Mouse (Mus musculus) stomach, embryonic 15.5 days (tissue): Measurements from ENCODE around the gene Mnx1. TPM values are rescaled to one million over a fixed set of nuclear protein-coding genes. Genes with fewer than 3 reads are reported as not detected.

ENCODE experiments used
- polyA plus RNA-seq: library from polyadenylated mRNA; unstranded; fragments of >200 nt; fragmentation: Nextera tagmentation; extraction: Ambion mirVana; gene quantifications from 2 replicates; pipeline ENCODE4 v1.2.1, GENCODE M21; 2015

The Mnx1 gene
- polyA plus RNA-seq, 1 experiment from 2014 or later, result 3.1 TPM

Other genes with a start within 250 kb of the Mnx1 start
- 10.9 and 11.4 TPM in 2 replicates for gene Lmbr1, start 100.1 kb downstream of the Mnx1 start, polyA plus RNA-seq
- gene Nom1, start 43.8 kb downstream of the Mnx1 start, polyA plus RNA-seq, result 22.8 and 29.5 TPM in 2 replicates
- 27.8 and 29.7 TPM in 2 replicates for gene Ube3c, start 90.8 kb upstream of the Mnx1 start, polyA plus RNA-seq